Mouse (Mus musculus) forebrain, embryonic 14.5 days (tissue): ENCODE data around the gene Il1r1. TPM values are rescaled to one million over a fixed set of nuclear protein-coding genes. Genes with fewer than 3 reads are reported as not detected.

ENCODE experiments used
- ATAC-seq: fragments of 200-750 bp; cut with Nextera tagmentation; 2 replicates; pipeline ENCODE4 v1.8.0; 2017; ENCODE audit warnings: mild to moderate bottlenecking, moderate library complexity
- DNase-seq: peaks from one replicate; pipeline ENCODE4 v3.0.0-alpha.2; 2015; ENCODE audit warnings: low spot score
- H3K27ac ChIP-seq: fragments of 300-500 bp; sonication (generic); 2 replicates; pipeline ENCODE4 v1.5.1; 2014; ENCODE audit warnings: low read depth, mild to moderate bottlenecking, control low read depth, low read length, moderate library complexity
- H3K27me3 ChIP-seq: fragments of 300-500 bp; sonication (generic); replicated peaks from 2 replicates; pipeline ENCODE4 v1.6.1; 2014; ENCODE audit warnings: low read length, control low read depth, mixed read lengths; ENCODE audit not compliant: control insufficient read depth, insufficient read depth
- H3K36me3 ChIP-seq: fragments of 300-500 bp; sonication (generic); 2 replicates; pipeline ENCODE4 v1.6.1; 2014; ENCODE audit warnings: low read length, control low read depth; ENCODE audit not compliant: control insufficient read depth, insufficient read depth
- H3K4me1 ChIP-seq: fragments of 300-500 bp; sonication (generic); 2 replicates; pipeline ENCODE4 v1.6.1; 2014; ENCODE audit warnings: antibody characterized with exemption, low read length, control low read depth; ENCODE audit not compliant: control insufficient read depth, insufficient read depth
- H3K4me2 ChIP-seq: fragments of 300-500 bp; sonication (generic); 2 replicates; pipeline ENCODE4 v1.6.1; 2014; ENCODE audit warnings: mild to moderate bottlenecking, control low read depth, low read length
- H3K4me3 ChIP-seq: fragments of 300-500 bp; sonication (generic); 2 replicates; pipeline ENCODE4 v1.5.1; 2014; ENCODE audit warnings: low read depth, low read length, control low read depth
- H3K9ac ChIP-seq: fragments of 300-500 bp; sonication (generic); 2 replicates; pipeline ENCODE4 v1.6.1; 2014; ENCODE audit warnings: mild to moderate bottlenecking, low read length, control low read depth, moderate library complexity
- H3K9me3 ChIP-seq: fragments of 300-500 bp; sonication (generic); replicated peaks from 2 replicates; pipeline ENCODE4 v1.6.1; 2016; ENCODE audit warnings: low read length, control low read depth, mixed read lengths; ENCODE audit not compliant: control insufficient read depth
- WGBS: fragments of 180-500 bp; shearing (Covaris S2); extraction: QIAGEN DNeasy Blood & Tissue Kit; methylation state at CpG from one replicate; pipeline ENCODE4 v1.1.7; 2014; 5-methylcytosine and 5-hydroxymethylcytosine counted together
- polyA plus RNA-seq: library from polyadenylated mRNA; unstranded; fragments of >200 nt; fragmentation: Nextera tagmentation; extraction: Ambion mirVana; gene quantifications from 2 replicates; pipeline ENCODE4 v1.2.1, GENCODE M21; 2014

Gene Il1r1
- polyA plus RNA-seq, 1 experiment from 2014 or later = 0.70 TPM

- Histone ChIP-seq H3K27ac (no peak overlapping the region), H3K9me3 (no peaks in the 10 kb centered on the region), H3K4me1 (0 out of 2 replicates have a peak, but pooled peaks cover 5% of the 10 kb centered on the region), H3K4me3 (peak overlapping the region; percentile 29), H3K27me3 (peaks cover 18% of the 10 kb centered on the region), H3K9ac (peak overlapping the region; percentile 35), H3K36me3 (no peaks in the 10 kb centered on the region), H3K4me2 (peak overlapping the region; percentile 58)
- ATAC-seq (no peak), DNase-seq (no peak)
- WGBS = 1% methylated on average over 29 of the region's 29 CpGs
Observed at GRCm38 (mm10) chr1:40325711-40326327, 100.9 kb downstream of the Il1r1 start.

- Histone ChIP-seq H3K9ac (no peak overlapping the region), H3K27ac (no peak overlapping the region), H3K36me3 (no peaks in the 10 kb centered on the region), H3K27me3 (peaks cover 18% of the 10 kb centered on the region), H3K4me1 (0 out of 2 replicates have a peak, but pooled peaks cover 5% of the 10 kb centered on the region), H3K9me3 (no peaks in the 10 kb centered on the region), H3K4me3 (no peak overlapping the region), H3K4me2 (no peak overlapping the region)
- 84% methylated on average over 3 of the region's 3 CpGs for WGBS
- DNase-seq (no peak), ATAC-seq (no peak)
Observed at GRCm38 (mm10) chr1:40327604-40328003, 102.7 kb downstream of the Il1r1 start.

- Histone ChIP-seq H3K4me1 (0 out of 2 replicates have a peak, but pooled peaks cover 3% of the 10 kb centered on the region), H3K9me3 (no peaks in the 10 kb centered on the region), H3K4me2 (no peak overlapping the region), H3K27ac (no peak overlapping the region), H3K27me3 (peaks cover 15% of the 10 kb centered on the region), H3K9ac (no peak overlapping the region), H3K4me3 (no peak overlapping the region), H3K36me3 (no peaks in the 10 kb centered on the region)
- no peak for DNase-seq
- ATAC-seq = no peak
- WGBS = 93% methylated on average over 1 of the region's 1 CpGs
Observed at GRCm38 (mm10) chr1:40329526-40329925, 104.6 kb downstream of the Il1r1 start.

- H3K4me1 ChIP-seq = 0 out of 2 replicates have a peak, but pooled peaks cover 3% of the 10 kb centered on the region
- 85% methylated on average over 8 of the region's 8 CpGs for WGBS
- no peak for DNase-seq
- H3K27ac ChIP-seq = no peak overlapping the region
- H3K4me2 ChIP-seq = no peak overlapping the region
- H3K9ac ChIP-seq = no peak overlapping the region
- H3K27me3 ChIP-seq = peaks cover 8% of the 10 kb centered on the region
- H3K4me3 ChIP-seq = no peak overlapping the region
- no peaks in the 10 kb centered on the region for H3K9me3 ChIP-seq
- H3K36me3 ChIP-seq = no peaks in the 10 kb centered on the region
- ATAC-seq = no peak
Observed at GRCm38 (mm10) chr1:40330181-40330580, 105.3 kb downstream of the Il1r1 start.

GRCm38 (mm10) chr1:40339346-40339745 is 114.5 kb downstream of the Il1r1 start:
- H3K27me3 ChIP-seq = no peaks in the 10 kb centered on the region
- ATAC-seq (no peak), DNase-seq (no peak)
- H3K4me1 ChIP-seq = no peaks in the 10 kb centered on the region
- H3K4me2 ChIP-seq = no peak overlapping the region
- no peaks in the 10 kb centered on the region for H3K36me3 ChIP-seq
- H3K4me3 ChIP-seq = no peak overlapping the region
- H3K9me3 ChIP-seq = no peaks in the 10 kb centered on the region
- no peak overlapping the region for H3K9ac ChIP-seq
- 91% methylated on average over 1 of the region's 1 CpGs for WGBS
- no peak overlapping the region for H3K27ac ChIP-seq

- H3K36me3 ChIP-seq = no peaks in the 10 kb centered on the region
- no peak overlapping the region for H3K9ac ChIP-seq
- H3K4me3 ChIP-seq = no peak overlapping the region
- no peak overlapping the region for H3K27ac ChIP-seq
- 89% methylated on average over 4 of the region's 4 CpGs for WGBS
- ATAC-seq = no peak
- no peak overlapping the region for H3K4me2 ChIP-seq
- no peaks in the 10 kb centered on the region for H3K4me1 ChIP-seq
- H3K27me3 ChIP-seq = no peaks in the 10 kb centered on the region
- no peak for DNase-seq
- H3K9me3 ChIP-seq = no peaks in the 10 kb centered on the region
Observed at GRCm38 (mm10) chr1:40340102-40340501, 115.2 kb downstream of the Il1r1 start.

GRCm38 (mm10) chr1:40352158-40352903 is 127.5 kb downstream of the Il1r1 start:
- Histone ChIP-seq H3K9me3 (no peaks in the 10 kb centered on the region), H3K4me3 (no peak overlapping the region), H3K9ac (no peak overlapping the region), H3K36me3 (no peaks in the 10 kb centered on the region), H3K4me1 (no peaks in the 10 kb centered on the region), H3K27ac (no peak overlapping the region), H3K27me3 (no peaks in the 10 kb centered on the region), H3K4me2 (no peak overlapping the region)
- DNase-seq (no peak), ATAC-seq (no peak)
- 90% methylated on average over 4 of the region's 4 CpGs for WGBS

GRCm38 (mm10) chr1:40352904-40353286 is 128.0 kb downstream of the Il1r1 start:
- no peak for ATAC-seq
- Histone ChIP-seq H3K27me3 (no peaks in the 10 kb centered on the region), H3K4me3 (no peak overlapping the region), H3K4me1 (no peaks in the 10 kb centered on the region), H3K27ac (no peak overlapping the region), H3K4me2 (no peak overlapping the region), H3K36me3 (no peaks in the 10 kb centered on the region), H3K9me3 (no peaks in the 10 kb centered on the region), H3K9ac (no peak overlapping the region)
- 45% methylated on average over 2 of the region's 2 CpGs for WGBS
- DNase-seq = no peak

- H3K27ac ChIP-seq = no peak overlapping the region
- no peaks in the 10 kb centered on the region for H3K9me3 ChIP-seq
- DNase-seq = no peak
- no peak for ATAC-seq
- no peaks in the 10 kb centered on the region for H3K36me3 ChIP-seq
- H3K27me3 ChIP-seq = no peaks in the 10 kb centered on the region
- H3K4me2 ChIP-seq = no peak overlapping the region
- H3K4me3 ChIP-seq = no peak overlapping the region
- no peaks in the 10 kb centered on the region for H3K4me1 ChIP-seq
- no peak overlapping the region for H3K9ac ChIP-seq
- WGBS = 81% methylated on average over 3 of the region's 3 CpGs
Observed at GRCm38 (mm10) chr1:40354665-40355064, 129.8 kb downstream of the Il1r1 start.
